Mouse (Mus musculus): Measurements from ENCODE around the gene Racgap1. TPM values are rescaled to one million over a fixed set of nuclear protein-coding genes. Genes with fewer than 3 reads are reported as not detected.

The Racgap1 gene
- total and polyA plus RNA-seq, 3 experiments: 1.5 to 1.9 (median 1.6) TPM

DNA sequence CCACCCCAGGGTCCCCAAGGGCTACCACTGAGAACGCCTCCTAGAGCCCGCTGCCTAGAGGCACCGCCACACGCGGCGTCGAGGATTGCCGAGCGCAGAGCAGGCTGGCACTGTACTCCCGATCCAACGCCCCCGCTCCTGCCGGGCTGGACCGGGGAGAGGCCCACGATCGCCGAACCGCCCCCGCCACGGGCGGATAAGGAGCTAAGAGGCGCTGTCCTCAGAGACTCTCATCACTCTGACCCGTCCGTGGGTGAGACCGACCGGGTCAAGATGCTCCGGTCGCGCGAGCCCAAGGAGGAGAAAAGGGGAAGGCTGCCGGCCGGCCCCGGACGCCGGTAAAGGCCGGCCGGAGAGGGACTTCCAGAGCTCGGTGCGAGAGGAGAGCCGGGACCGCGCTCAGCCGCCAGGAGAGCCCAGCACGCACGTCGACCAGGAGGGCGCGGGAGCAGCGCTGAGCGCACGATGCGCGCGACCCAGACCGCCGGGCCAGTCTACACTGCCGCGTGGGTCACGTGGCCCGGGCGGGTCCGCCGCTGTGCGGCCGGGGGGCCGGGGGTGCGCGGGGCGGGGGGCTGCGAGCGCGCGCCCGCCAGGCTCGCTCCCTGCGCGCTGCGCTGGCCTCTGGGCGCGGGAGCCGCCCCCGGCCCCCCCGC, 60.9 kb downstream of the Racgap1 start, which contains the start of gene Aqp5:
Aqp5 (plus strand) TSS at position 354 of the 656 bp plus-strand sequence.
- no peak within 1 kb of the TSS for H3K9ac ChIP-seq (ENCODE audit: low read depth, low read length)
- intact Hi-C loops (cut with DNase I): no loop called here
- no peak within 1 kb of the TSS for H3K27ac ChIP-seq
- peak in 1 of 2 experiments; percentile 15 for DNase-seq
- no peaks in the 10 kb centered on the region for H3K36me3 ChIP-seq (ENCODE audit: control insufficient read depth, insufficient read depth, low read length)
- peaks cover 12% of the 10 kb centered on the region for H3K27me3 ChIP-seq (ENCODE audit: control insufficient read depth, insufficient read depth, low read length)
- no peaks in the 10 kb centered on the region for H3K4me1 ChIP-seq (ENCODE audit: control insufficient read depth, insufficient read depth, low read length)
- H3K79me2 ChIP-seq (replicated peaks; ENCODE audit: control insufficient read depth, insufficient read depth, low read length): no peaks in the 10 kb centered on the region
- WGBS: 5% methylated on average over 59 of the region's 83 CpGs
- no peak within 1 kb of the TSS for H3K4me3 ChIP-seq
- TF ChIP-seq CTCF (IDR thresholded peaks at IDR 0.05) (no peak), POLR2A (IDR thresholded peaks at IDR 0.05; ENCODE audit: insufficient read depth, low read depth, low read length) (no peak), EP300 (IDR thresholded peaks at IDR 0.05; ENCODE audit: insufficient read depth, low read depth, low read length) (no peak)

DNA sequence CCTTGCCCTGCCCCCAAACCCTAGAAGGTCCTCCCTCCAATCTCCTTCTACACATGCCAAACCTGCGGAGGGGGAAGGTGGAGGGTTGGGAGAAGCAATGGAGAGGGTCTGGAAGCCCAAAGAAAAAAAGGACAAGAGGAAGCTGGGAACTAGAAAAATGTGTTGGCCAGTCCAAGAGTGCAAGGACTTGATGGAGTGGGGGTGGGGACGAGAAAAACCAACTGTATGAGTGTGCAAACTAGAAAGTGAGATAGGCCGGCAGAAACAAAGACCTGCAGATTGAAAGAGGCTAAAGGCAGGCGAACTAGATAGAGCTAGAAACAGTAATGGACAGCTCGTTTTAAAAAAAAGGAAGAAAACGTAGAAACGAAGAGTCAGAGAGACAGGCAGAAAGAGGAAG, 61.8 kb downstream of the Racgap1 start:
- intact Hi-C loops (cut with DNase I): no loop called here
- no peaks in the 10 kb centered on the region for H3K4me1 ChIP-seq (ENCODE audit: control insufficient read depth, insufficient read depth, low read length)
- no peaks in the 10 kb centered on the region for H3K79me2 ChIP-seq (replicated peaks; ENCODE audit: control insufficient read depth, insufficient read depth, low read length)
- TF ChIP-seq CTCF (IDR thresholded peaks at IDR 0.05) (no peak), POLR2A (IDR thresholded peaks at IDR 0.05; ENCODE audit: insufficient read depth, low read depth, low read length) (no peak), EP300 (IDR thresholded peaks at IDR 0.05; ENCODE audit: insufficient read depth, low read depth, low read length) (no peak)
- no peak for DNase-seq
- WGBS: 30% methylated on average over 7 of the region's 7 CpGs
- H3K36me3 ChIP-seq (ENCODE audit: control insufficient read depth, insufficient read depth, low read length): no peaks in the 10 kb centered on the region
- H3K9ac ChIP-seq (ENCODE audit: low read depth, low read length): no peak overlapping the region
- H3K27ac ChIP-seq: no peak overlapping the region
- H3K4me3 ChIP-seq: no peak overlapping the region
- H3K27me3 ChIP-seq (ENCODE audit: control insufficient read depth, insufficient read depth, low read length): peaks cover 12% of the 10 kb centered on the region

DNA sequence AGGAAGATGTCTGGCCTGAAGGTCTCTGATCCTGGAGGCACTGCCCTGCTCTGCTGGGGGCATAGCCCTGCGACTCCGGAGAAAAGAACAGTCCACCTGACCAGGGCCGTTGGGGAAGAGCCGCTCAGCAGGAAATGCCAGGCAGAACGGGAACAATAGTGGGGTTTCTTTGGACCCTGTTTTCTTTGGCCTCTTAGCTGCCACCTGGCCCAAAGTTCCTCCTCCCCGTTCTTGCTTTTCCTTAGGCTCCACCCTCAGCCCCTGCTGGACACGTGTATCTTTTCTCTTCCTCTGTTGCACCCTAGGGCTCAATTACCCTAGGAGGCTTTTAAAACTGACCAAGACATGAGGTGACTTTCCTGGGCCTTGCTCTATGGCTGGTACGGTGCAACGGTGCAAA, 62.2 kb downstream of the Racgap1 start:
- Histone ChIP-seq H3K9ac (ENCODE audit: low read depth, low read length) (no peak overlapping the region), H3K27ac (no peak overlapping the region), H3K4me3 (no peak overlapping the region), H3K27me3 (ENCODE audit: control insufficient read depth, insufficient read depth, low read length) (peaks cover 14% of the 10 kb centered on the region), H3K79me2 (replicated peaks; ENCODE audit: control insufficient read depth, insufficient read depth, low read length) (no peaks in the 10 kb centered on the region), H3K36me3 (ENCODE audit: control insufficient read depth, insufficient read depth, low read length) (no peaks in the 10 kb centered on the region), H3K4me1 (ENCODE audit: control insufficient read depth, insufficient read depth, low read length) (no peaks in the 10 kb centered on the region)
- no peak for DNase-seq
- intact Hi-C loops (cut with DNase I): no loop called here
- WGBS: 17% methylated on average over 9 of the region's 9 CpGs
- TF ChIP-seq CTCF (IDR thresholded peaks at IDR 0.05) (no peak), POLR2A (IDR thresholded peaks at IDR 0.05; ENCODE audit: insufficient read depth, low read depth, low read length) (no peak), EP300 (IDR thresholded peaks at IDR 0.05; ENCODE audit: insufficient read depth, low read depth, low read length) (no peak)

DNA sequence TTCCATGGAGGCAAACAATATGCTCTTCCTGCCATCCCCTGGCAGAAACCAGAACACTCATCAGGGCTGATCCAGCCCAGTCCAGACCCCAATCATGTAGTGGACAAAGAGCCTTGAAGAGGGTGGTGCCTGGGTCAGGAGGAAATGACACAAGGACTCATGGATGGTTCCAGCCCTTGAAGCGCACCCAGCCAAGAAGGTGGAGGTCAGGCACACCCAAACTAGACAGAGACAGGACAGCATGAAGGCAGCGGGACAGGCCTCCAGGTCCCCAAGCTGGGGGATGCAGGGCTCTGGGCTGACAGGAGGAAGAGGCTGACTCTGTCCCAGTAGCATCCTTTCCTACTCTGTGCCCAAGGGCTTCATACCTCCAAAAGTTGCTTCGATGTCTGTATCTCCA, 64.9 kb downstream of the Racgap1 start:
- no peak for DNase-seq
- WGBS: 81% methylated on average over 3 of the region's 3 CpGs
- no peak for TF ChIP-seq POLR2A (IDR thresholded peaks at IDR 0.05; ENCODE audit: insufficient read depth, low read depth, low read length)
- no peak for TF ChIP-seq CTCF (IDR thresholded peaks at IDR 0.05)
- TF ChIP-seq EP300 (IDR thresholded peaks at IDR 0.05; ENCODE audit: insufficient read depth, low read depth, low read length): no peak
- Histone ChIP-seq H3K27ac (no peak overlapping the region), H3K4me3 (no peak overlapping the region), H3K79me2 (replicated peaks; ENCODE audit: control insufficient read depth, insufficient read depth, low read length) (no peaks in the 10 kb centered on the region), H3K36me3 (ENCODE audit: control insufficient read depth, insufficient read depth, low read length) (no peaks in the 10 kb centered on the region), H3K4me1 (ENCODE audit: control insufficient read depth, insufficient read depth, low read length) (peaks cover 1% of the 10 kb centered on the region; the same call in 1 of the 2 replicates), H3K9ac (ENCODE audit: low read depth, low read length) (no peak overlapping the region), H3K27me3 (ENCODE audit: control insufficient read depth, insufficient read depth, low read length) (peaks cover 13% of the 10 kb centered on the region)
- intact Hi-C loops (cut with DNase I): no loop called here

DNA sequence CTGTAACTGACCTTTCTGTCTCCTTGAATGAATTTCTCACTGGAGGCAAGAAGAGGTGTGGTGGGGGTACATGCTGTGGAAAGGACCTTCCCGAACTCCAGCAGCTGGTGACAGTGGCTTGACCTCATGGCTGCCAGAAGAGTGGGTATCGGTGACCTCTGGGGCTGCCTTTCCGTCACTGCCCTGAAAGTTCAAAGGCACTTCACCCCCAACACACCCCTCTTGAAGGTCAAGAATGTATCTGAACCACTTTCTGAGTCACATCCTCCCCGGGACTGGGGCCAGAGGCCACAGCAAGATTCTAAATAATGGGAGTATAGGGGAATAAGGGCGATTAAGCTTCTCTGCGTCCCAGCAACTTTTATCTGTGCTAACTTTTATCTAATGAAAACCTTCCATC, 65.7 kb downstream of the Racgap1 start:
- no peaks in the 10 kb centered on the region for H3K36me3 ChIP-seq (ENCODE audit: control insufficient read depth, insufficient read depth, low read length)
- DNase-seq: no peak
- intact Hi-C loops (cut with DNase I): no loop called here
- no peak for TF ChIP-seq CTCF (IDR thresholded peaks at IDR 0.05)
- no peak for TF ChIP-seq EP300 (IDR thresholded peaks at IDR 0.05; ENCODE audit: insufficient read depth, low read depth, low read length)
- TF ChIP-seq POLR2A (IDR thresholded peaks at IDR 0.05; ENCODE audit: insufficient read depth, low read depth, low read length): no peak
- 78% methylated on average over 6 of the region's 6 CpGs for WGBS
- no peak overlapping the region for H3K4me3 ChIP-seq
- H3K9ac ChIP-seq (ENCODE audit: low read depth, low read length): no peak overlapping the region
- peaks cover 10% of the 10 kb centered on the region; the same call in 1 of the 2 replicates for H3K27me3 ChIP-seq (ENCODE audit: control insufficient read depth, insufficient read depth, low read length)
- H3K27ac ChIP-seq: no peak overlapping the region
- peaks cover 1% of the 10 kb centered on the region; the same call in 1 of the 2 replicates for H3K4me1 ChIP-seq (ENCODE audit: control insufficient read depth, insufficient read depth, low read length)
- H3K79me2 ChIP-seq (replicated peaks; ENCODE audit: control insufficient read depth, insufficient read depth, low read length): no peaks in the 10 kb centered on the region

DNA sequence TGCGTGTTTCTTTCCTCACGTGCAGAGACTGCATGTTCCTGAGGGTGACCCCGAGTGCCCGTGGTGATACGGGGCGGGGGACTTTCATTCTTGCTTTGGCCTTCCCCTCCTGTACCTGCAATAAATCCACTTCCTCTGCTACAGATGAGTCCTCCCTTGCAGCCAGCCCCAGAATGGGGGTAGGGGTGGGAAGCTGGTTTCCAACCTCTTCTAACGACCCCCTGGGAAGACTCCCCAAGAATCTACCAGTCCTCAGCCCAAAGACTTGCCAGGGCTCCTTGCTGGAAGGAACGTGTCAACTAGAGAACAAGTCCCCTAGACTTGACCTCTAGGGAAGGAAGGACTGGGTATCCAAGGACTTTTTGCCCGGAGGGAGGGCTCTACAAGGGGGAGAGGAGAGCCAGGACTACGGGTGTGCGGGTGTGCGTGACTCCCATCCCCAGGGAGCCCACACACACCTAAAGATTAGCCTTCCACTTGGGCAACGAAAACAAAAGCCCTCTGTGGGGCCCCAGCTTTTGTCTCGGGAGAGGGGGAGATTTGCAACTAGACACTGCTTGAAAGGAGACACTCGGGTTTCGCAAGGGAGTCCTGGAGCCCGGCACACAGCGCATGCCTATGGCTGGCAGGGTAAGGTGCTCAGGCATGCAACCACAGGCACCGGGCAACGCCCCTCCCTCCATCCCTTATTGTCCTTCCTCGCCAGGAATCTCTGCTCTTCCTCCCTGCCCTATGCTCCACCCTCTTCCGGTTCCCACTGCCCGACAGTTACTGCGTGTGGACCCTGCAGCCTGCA, 66.9 kb downstream of the Racgap1 start:
- intact Hi-C loops (cut with DNase I): no loop called here
- Histone ChIP-seq H3K27ac (no peak overlapping the region), H3K27me3 (ENCODE audit: control insufficient read depth, insufficient read depth, low read length) (peaks cover 6% of the 10 kb centered on the region; the same call in 1 of the 2 replicates), H3K79me2 (replicated peaks; ENCODE audit: control insufficient read depth, insufficient read depth, low read length) (no peaks in the 10 kb centered on the region), H3K4me3 (no peak overlapping the region), H3K9ac (ENCODE audit: low read depth, low read length) (no peak overlapping the region), H3K36me3 (ENCODE audit: control insufficient read depth, insufficient read depth, low read length) (no peaks in the 10 kb centered on the region), H3K4me1 (ENCODE audit: control insufficient read depth, insufficient read depth, low read length) (peaks cover 1% of the 10 kb centered on the region; the same call in 1 of the 2 replicates)
- 8% methylated on average over 24 of the region's 24 CpGs for WGBS
- peak; percentile 20 to 28 for DNase-seq
- no peak for TF ChIP-seq POLR2A (IDR thresholded peaks at IDR 0.05; ENCODE audit: insufficient read depth, low read depth, low read length)
- TF ChIP-seq CTCF (IDR thresholded peaks at IDR 0.05): no peak
- no peak for TF ChIP-seq EP300 (IDR thresholded peaks at IDR 0.05; ENCODE audit: insufficient read depth, low read depth, low read length)

Data from heart, adult 2 months (tissue).